Mouse (Mus musculus): ENCODE measurements at regions not wholly inside any gene's neighbourhood (a gene's known extent, or its start where the extent isn't known, plus 50 kb on each side); places are given as distances from the start of the nearest gene placed in this dataset.
"Not testable (repeated sequence)": the region's sequence is repeated elsewhere in the genome, so short reads cannot be mapped to it uniquely, and the experiment has no call there.

DNA sequence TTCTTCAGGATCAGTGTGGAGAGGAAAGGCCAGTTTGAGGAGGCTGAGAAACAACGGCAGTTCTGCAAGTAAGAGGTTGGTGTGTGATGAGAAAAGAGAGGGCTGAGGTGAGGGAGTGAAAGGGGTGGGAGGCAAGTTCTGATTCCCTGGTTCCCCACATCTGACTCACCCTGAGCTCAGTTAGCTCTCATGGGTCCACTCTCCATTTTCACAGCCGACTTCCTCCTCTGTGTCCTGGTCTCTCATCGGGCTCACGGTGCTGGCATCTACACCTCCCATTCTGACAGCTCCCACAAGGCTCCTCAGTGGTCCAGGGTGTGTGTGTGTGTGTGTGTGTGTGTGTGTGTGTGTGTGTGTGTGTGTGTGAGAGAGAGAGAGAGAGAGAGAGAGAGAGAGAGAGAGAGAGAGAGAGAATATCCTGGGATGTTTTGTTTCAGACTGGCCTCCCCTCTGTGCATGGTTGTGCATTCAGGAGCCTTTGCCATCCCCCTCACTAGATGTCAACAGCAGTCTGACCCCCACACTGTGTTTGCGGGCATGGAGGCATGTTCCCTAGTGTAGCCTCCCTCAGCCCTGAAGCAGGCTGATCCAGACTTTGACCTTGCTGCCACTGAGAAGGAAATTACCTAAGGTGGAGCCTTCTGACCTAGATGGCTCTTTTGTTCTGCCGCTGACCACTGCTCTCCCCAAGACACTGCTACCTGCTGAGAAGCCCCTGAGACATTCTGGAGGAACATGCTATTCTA, 296.9 kb downstream of the 4933412E24Rik start:
- ATAC-seq (replicated peaks; ENCODE audit: insufficient number of reproducible peaks, low FRiP score, low TSS enrichment, poor library complexity, severe bottlenecking), result not testable (repeated sequence)

DNA sequence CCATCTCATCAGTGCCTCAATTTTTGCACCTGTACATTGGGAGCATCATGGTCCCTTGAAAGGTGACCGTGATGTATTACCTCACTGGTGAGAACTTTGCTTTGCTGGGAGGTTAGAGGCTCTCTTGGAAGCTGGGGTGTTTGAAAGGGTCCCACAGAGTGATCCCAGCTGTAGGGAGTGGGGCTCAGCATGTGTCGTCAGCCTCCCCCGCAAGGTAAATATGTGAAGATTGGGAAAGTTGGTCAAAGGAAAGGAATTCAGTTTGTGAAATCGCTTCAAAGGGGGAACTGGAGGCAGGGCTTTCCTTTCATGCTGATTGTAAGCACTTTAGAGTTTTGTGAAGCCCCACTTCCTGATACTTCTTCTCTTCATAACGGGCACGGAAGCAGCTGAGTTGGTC, 299.5 kb downstream of the 4933412E24Rik start:
- no peak for ATAC-seq (replicated peaks; ENCODE audit: insufficient number of reproducible peaks, low FRiP score, low TSS enrichment, poor library complexity, severe bottlenecking)

DNA sequence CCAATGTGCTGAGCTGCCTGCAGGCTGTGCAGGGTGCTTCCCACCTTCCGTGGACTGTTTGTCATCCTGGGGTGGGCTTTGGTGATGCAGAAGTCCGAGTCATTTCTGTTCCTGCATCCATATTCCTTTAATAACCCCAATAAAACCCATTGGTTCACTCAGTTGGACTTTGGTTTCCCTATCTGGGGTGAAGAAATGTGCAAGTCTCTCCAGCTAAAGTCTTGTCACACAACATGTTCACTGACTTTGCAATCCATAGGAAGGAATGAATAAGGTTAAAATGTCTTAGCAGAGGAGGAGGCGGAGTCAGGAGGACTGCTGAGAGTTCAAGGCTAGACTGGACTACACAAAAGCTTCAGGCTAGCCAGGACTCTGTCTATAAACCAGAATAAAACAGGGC, 300.5 kb downstream of the 4933412E24Rik start:
- ATAC-seq (replicated peaks; ENCODE audit: insufficient number of reproducible peaks, low FRiP score, low TSS enrichment, poor library complexity, severe bottlenecking), result no peak

DNA sequence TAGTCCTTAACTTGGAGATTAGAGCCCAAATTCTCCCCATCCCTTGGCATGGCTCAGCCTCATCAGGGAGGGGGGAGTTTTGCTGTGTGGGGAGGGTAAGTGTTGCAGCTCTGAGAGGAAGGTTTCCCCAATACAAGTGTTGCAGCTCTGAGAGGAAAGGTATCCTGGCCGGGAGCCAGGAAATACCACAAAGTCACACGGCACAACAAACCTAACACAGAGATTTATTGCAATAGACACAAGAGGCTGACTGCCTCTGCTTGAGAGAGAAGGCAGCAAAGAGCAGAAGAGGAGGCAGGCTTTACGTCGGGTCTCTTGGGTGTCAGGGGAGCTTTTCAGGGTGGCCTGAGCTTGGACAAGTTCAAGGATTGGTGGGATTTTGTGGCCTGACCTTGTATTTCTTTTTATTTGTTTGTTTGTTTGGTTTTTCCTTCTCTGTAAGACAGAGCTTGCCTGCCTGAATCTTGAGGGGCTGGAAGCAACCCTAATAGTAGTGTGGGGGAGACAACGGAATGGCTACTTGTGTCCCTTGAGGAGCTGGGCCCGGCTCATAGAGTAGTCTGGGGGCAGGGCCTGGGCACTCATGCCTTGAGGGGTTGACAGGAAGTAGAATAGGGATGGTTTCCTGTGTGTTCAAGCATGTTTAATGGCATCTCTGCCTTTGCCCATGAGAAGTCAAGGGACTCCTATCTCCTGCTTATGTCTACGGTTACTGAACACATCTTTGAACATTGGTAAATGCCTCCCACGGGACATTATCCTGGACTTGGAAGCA, 302.3 kb downstream of the 4933412E24Rik start:
- no peak for ATAC-seq (replicated peaks; ENCODE audit: insufficient number of reproducible peaks, low FRiP score, low TSS enrichment, poor library complexity, severe bottlenecking)

DNA sequence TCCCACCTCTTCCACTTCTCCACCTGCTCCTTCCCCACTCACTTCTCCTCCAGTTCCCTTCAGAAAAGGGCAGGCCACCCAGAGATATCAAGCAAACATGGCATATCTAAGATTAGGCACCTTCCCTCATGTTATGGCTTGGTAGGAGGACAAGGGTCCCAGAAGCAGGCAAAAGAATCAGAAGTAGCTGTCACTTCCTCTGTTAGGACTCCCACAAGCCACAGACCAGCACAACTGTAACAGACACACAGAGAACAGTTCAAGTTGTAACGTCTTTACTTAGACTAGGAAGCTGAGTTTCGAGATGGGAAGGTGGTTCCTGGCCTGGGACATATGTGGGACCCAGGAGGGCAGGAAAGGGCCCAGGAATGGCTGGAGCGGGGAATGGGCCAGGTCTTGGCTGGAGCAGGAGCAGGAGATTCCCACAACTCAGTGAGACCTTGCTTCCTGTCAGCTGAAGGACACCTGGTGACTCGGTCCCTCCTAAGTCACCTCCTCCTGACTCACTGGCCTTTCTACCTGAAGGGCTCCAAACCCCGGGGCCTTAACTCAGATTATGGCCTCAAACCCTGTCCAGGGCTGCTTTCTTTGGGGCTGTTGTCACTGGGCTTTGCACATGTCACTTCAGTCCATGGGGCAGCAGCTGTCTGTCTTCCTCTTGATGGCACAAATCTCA, 304.2 kb downstream of the 4933412E24Rik start:
- ATAC-seq (replicated peaks; ENCODE audit: insufficient number of reproducible peaks, low FRiP score, low TSS enrichment, poor library complexity, severe bottlenecking), result no peak

DNA sequence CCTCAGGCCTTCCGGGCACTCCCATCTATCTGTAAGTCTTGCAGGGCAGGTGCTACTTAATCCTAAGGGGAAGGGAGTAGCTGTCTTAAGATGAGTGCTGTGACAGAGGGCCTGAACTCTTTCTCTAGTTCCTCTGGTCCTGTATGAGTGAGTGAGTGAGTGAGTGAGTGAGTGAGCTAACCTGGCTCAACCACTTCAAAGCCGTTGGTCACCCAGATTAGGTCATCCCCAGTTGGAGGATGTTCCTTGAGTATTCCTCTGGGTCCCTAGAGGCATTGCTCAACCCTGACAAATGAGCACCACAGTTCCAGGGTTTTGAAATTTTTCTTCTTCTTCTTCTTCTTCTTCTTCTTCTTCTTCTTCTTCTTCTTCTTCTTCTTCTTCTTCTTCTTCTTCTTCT, 306.5 kb downstream of the 4933412E24Rik start:
- no peak for ATAC-seq (replicated peaks; ENCODE audit: insufficient number of reproducible peaks, low FRiP score, low TSS enrichment, poor library complexity, severe bottlenecking)

DNA sequence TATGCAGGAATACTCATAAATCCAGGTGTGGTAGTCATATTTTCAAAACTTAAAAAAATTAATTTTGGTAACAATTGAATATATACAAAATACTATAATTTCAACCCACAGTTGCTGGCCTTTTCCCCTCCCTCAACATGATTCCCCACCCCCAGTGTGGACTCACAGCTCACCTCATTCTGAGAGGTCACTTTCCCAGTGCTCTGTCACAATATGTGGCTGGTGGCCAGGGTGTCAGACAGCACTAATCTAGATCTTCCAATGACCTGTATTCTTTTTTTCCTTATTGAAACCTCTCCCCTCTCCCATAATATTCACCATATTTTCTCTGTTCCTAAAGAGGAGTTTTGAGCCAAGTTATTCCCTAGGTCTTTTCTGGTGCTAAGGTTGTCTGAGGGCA, 308.0 kb downstream of the 4933412E24Rik start:
- no peak for ATAC-seq (replicated peaks; ENCODE audit: insufficient number of reproducible peaks, low FRiP score, low TSS enrichment, poor library complexity, severe bottlenecking)

DNA sequence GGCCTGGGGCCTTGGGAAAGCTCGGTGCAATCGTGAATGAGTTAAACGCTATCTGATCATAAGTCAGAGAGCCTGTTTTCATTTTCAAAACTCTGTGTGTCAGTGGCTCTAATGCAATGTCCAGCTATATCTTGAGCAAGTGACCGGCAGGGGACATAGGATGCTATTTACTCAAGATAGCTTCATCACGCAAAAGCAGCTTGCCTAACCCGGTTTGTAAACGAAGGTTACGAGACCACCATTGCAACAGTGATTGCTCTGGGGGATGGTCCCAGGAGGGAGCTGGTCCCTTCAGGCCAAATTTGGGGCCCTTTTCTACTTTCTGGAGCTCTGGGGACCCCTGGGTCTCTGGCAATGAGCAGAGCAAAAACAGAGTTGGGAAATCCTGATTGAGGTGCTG, 309.3 kb downstream of the 4933412E24Rik start:
- ATAC-seq (replicated peaks; ENCODE audit: insufficient number of reproducible peaks, low FRiP score, low TSS enrichment, poor library complexity, severe bottlenecking), result no peak
